Mouse (Mus musculus): Measurements from ENCODE around the gene Bcr. TPM values are rescaled to one million over a fixed set of nuclear protein-coding genes. Genes with fewer than 3 reads are reported as not detected.

Bcr gene
- polyA plus RNA-seq, 1 experiment from 2014 or later = 9.7 TPM

DNA sequence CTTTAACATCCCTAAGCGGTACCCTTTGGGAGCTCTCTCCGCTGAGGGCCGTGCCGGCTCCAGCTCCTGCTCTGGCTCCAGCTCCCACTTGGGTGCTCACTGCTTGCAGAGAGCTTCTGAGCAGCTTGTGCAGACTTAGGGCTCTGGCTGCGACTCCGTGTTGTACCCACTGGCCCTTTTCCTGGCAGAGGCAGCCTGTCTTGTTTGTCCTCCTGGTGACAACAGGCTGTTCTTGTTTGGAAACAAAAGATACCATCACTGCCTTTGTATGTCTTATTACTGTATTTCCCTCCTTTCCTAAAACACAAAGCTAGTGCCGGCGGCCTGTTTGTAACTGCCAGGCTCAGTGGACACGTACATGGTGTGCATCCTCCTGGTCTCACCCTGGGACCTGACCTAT is 53.2 kb downstream of the Bcr start:
- WGBS = 86% methylated on average over 9 of the region's 9 CpGs
- peaks cover 38% of the 10 kb centered on the region for H3K4me1 ChIP-seq (replicated peaks)
- no peaks in the 10 kb centered on the region for H3K9me3 ChIP-seq (replicated peaks)
- ATAC-seq (replicated peaks; ENCODE audit: insufficient number of reproducible peaks, insufficient read depth, low FRiP score, low read depth) = no peak
- no peak overlapping the region for H3K27ac ChIP-seq
- H3K36me3 ChIP-seq = no peaks in the 10 kb centered on the region
- no peaks in the 10 kb centered on the region for H3K27me3 ChIP-seq
- H3K4me3 ChIP-seq = no peak overlapping the region
- H3K4me2 ChIP-seq = no peak overlapping the region
- no peak overlapping the region for H3K9ac ChIP-seq

GRCm38 (mm10) chr10:75115240-75115639 is 54.8 kb downstream of the Bcr start:
- no peak for ATAC-seq (replicated peaks; ENCODE audit: insufficient number of reproducible peaks, insufficient read depth, low FRiP score, low read depth)
- H3K27ac ChIP-seq = no peak overlapping the region
- H3K4me1 ChIP-seq (replicated peaks) = peaks cover 47% of the 10 kb centered on the region
- no peaks in the 10 kb centered on the region for H3K36me3 ChIP-seq
- H3K4me2 ChIP-seq = no peak overlapping the region
- H3K9ac ChIP-seq = no peak overlapping the region
- 57% methylated on average over 5 of the region's 5 CpGs for WGBS
- H3K9me3 ChIP-seq (replicated peaks) = no peaks in the 10 kb centered on the region
- H3K27me3 ChIP-seq = no peaks in the 10 kb centered on the region
- no peak overlapping the region for H3K4me3 ChIP-seq

DNA sequence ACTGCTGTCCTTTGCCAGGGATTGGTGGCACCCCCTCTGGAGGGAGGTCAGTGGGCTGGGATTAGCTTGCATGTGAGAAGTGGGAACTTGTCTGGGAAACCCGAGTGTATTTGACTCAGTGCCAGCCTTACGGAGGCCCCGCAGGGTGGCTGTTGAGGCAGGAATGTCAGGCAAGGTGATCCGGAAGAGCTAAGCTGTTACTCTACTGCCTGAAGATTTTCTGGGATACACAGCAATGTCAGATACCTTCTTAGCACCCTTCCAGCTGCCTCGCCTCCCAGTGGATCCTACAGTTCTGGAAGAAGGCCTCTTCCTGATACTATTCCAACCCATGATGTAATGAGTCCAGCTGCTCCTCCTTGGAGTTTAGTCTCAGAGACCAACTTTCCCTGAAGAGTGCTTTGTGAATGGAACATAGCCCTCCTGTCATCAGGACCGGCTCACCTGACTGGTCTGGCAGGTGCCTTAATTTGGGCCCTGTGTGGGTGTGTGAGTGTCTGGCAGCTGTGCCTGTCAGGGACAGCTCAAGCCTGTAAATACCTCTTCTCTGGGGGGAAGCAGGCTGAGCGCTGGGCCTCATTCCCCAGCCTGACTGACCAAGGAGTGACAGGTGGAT is 56.6 kb downstream of the Bcr start:
- Histone ChIP-seq H3K27ac (peak overlapping the region; percentile 32), H3K4me2 (0 out of 2 replicates have a peak overlapping the region, but pooled peaks have one; percentile 2)
- peak; percentile 53 for ATAC-seq (replicated peaks; ENCODE audit: insufficient number of reproducible peaks, insufficient read depth, low FRiP score, low read depth)

DNA sequence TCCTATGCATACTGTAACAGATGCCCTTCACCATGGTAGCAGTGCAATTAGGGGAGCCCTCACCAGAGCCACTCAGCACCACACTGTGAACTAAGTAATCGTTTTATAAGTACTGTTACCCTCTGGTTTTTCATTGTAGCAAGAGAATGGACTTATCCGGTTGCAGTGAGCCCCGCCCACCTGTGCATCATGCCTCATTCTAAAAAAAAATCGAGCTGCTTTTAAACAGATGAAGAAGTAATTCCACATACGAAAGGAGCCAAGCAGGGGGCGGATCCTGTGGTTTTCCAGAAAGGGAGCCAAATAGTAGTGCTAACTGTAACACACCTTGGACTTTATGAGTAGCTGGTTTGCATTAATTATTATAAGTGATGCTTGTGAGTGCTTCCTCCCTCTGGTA is 58.1 kb downstream of the Bcr start:
- ATAC-seq (replicated peaks; ENCODE audit: insufficient number of reproducible peaks, insufficient read depth, low FRiP score, low read depth) = no peak
- no peak overlapping the region for H3K4me3 ChIP-seq
- no peaks in the 10 kb centered on the region for H3K27me3 ChIP-seq
- peaks cover 53% of the 10 kb centered on the region for H3K4me1 ChIP-seq (replicated peaks)
- 80% methylated on average over 6 of the region's 6 CpGs for WGBS
- no peak overlapping the region for H3K9ac ChIP-seq
- no peak overlapping the region for H3K27ac ChIP-seq
- no peaks in the 10 kb centered on the region for H3K36me3 ChIP-seq
- H3K4me2 ChIP-seq = no peak overlapping the region
- no peaks in the 10 kb centered on the region for H3K9me3 ChIP-seq (replicated peaks)

More for the DNA sequence above, 56.6 kb downstream of the Bcr start:
- Histone ChIP-seq H3K9ac (no peak overlapping the region), H3K4me1 (replicated peaks) (peaks cover 53% of the 10 kb centered on the region), H3K27me3 (no peaks in the 10 kb centered on the region), H3K9me3 (replicated peaks) (no peaks in the 10 kb centered on the region), H3K36me3 (no peaks in the 10 kb centered on the region), H3K4me3 (no peak overlapping the region)
- 36% methylated on average over 7 of the region's 7 CpGs for WGBS

DNA sequence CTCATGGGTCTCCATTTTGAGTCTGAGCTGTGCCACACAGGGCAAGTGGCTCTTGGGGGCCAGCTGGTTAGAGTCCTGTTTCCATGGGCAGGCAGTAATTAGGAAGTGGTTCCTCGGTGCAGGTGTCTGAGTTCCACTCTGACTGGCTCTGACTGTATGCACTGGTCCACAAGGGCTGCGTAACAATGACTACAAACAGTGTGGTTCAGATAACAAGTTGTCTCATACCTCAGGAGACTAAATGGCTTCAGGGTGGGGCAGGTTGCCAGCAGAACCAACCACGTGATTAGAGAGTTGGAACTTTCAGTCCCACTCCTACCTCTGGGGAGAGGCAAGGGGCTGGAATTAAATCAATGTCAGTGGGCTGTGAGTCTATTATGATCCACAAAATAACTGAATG is 59.0 kb downstream of the Bcr start:
- H3K27ac ChIP-seq = no peak overlapping the region
- H3K9me3 ChIP-seq (replicated peaks) = no peaks in the 10 kb centered on the region
- no peaks in the 10 kb centered on the region for H3K36me3 ChIP-seq
- no peak for ATAC-seq (replicated peaks; ENCODE audit: insufficient number of reproducible peaks, insufficient read depth, low FRiP score, low read depth)
- H3K27me3 ChIP-seq = no peaks in the 10 kb centered on the region
- H3K4me2 ChIP-seq = no peak overlapping the region
- no peak overlapping the region for H3K9ac ChIP-seq
- H3K4me1 ChIP-seq (replicated peaks) = peaks cover 53% of the 10 kb centered on the region
- H3K4me3 ChIP-seq = no peak overlapping the region
- WGBS = 47% methylated on average over 3 of the region's 3 CpGs

DNA sequence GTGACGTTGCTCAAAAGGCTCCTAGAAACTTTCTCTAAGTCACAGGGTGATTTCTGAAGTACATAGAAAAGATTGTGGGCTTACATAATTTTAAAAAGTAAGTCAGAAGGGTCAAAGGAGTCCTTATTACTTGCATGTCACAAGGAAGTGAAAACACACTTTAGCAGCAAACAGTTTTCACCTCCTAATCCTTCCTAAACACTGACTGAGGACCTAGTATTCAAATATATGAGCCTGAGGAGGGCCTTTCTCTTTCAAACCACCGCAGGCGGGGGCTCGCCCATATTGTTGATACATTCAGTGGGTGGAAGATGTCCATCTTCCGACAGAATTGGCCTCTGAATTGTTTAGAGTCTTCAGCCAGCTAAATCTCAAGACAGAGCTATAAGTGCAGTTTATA is 59.8 kb downstream of the Bcr start:
- ATAC-seq (replicated peaks; ENCODE audit: insufficient number of reproducible peaks, insufficient read depth, low FRiP score, low read depth) = no peak
- Histone ChIP-seq H3K4me2 (no peak overlapping the region), H3K9ac (no peak overlapping the region), H3K27ac (no peak overlapping the region), H3K4me1 (replicated peaks) (peaks cover 51% of the 10 kb centered on the region), H3K27me3 (no peaks in the 10 kb centered on the region), H3K36me3 (0 out of 2 replicates have a peak, but pooled peaks cover 2% of the 10 kb centered on the region), H3K9me3 (replicated peaks) (no peaks in the 10 kb centered on the region), H3K4me3 (no peak overlapping the region)
- WGBS = 84% methylated on average over 5 of the region's 5 CpGs

DNA sequence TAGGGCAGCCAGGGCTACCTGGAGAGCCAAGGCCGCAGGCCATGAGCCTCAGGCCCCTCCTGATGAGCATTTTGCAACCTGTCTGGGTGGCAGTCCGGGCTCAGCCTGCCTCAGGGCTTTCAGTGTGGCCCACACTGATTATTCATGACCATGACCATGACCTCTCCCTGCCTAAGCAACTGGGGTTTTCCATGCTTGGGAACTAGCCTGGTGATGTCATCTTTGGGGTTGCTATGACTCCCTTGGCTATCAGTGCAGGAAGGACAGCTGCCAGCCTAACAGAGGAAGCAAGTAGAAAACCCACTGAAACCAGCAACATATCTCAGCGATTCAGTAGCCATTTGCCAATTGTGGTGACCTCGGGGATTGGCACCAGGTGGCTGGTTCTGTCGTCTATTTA is 60.6 kb downstream of the Bcr start:
- H3K9ac ChIP-seq = no peak overlapping the region
- 44% methylated on average over 5 of the region's 5 CpGs for WGBS

DNA sequence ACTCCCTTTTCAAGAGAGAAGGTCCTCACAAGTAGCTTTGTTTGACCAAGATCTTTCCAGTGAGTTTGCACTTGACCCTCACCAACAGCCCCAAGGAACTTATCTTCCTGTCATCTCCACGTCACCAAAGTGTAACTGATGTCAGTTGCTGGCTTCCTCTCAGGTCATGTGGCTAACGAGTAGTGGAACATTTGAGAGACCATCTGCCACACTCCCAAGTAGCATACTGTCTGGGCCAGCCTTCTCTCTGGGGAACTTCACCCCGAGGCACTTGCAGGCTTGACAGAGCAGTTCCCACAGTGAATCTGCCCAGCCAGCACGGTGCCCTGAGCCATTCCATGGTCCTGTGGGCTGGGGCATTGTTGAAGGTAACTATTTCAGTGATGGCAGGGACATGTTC is 65.2 kb downstream of the Bcr start:
- Histone ChIP-seq H3K27me3 (no peaks in the 10 kb centered on the region), H3K4me1 (replicated peaks) (peaks cover 14% of the 10 kb centered on the region), H3K4me3 (no peak overlapping the region), H3K9ac (no peak overlapping the region), H3K4me2 (no peak overlapping the region), H3K36me3 (0 out of 2 replicates have a peak, but pooled peaks cover 4% of the 10 kb centered on the region), H3K27ac (no peak overlapping the region), H3K9me3 (replicated peaks) (no peaks in the 10 kb centered on the region)
- WGBS = 66% methylated on average over 4 of the region's 4 CpGs
- ATAC-seq (replicated peaks; ENCODE audit: insufficient number of reproducible peaks, insufficient read depth, low FRiP score, low read depth) = no peak

More for the DNA sequence above, 60.6 kb downstream of the Bcr start:
- no peak for ATAC-seq (replicated peaks; ENCODE audit: insufficient number of reproducible peaks, insufficient read depth, low FRiP score, low read depth)
- Histone ChIP-seq H3K4me1 (replicated peaks) (peaks cover 47% of the 10 kb centered on the region), H3K27ac (no peak overlapping the region), H3K36me3 (0 out of 2 replicates have a peak, but pooled peaks cover 4% of the 10 kb centered on the region), H3K27me3 (no peaks in the 10 kb centered on the region), H3K4me3 (no peak overlapping the region), H3K4me2 (no peak overlapping the region), H3K9me3 (replicated peaks) (no peaks in the 10 kb centered on the region)

DNA sequence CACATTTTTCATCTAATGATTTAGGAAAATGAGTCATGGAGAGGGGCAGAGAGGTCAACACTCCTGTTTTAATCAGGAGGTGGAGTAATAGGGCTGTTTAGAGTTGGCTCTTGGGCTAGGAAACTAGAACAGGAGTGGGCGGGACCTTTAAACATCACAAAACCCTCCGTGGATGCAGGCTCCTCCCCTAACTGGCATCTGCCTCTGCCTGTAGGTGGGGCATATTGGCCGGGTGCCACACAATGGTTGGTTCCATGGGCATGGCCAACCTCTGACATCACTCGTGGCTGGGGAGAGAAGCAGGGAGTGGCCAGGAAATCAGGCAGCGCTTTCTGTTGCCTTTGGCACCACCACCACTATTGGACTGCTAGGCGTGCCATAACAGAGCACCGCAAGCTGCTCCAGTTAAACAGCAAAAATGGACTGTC is 68.9 kb downstream of the Bcr start:
- Histone ChIP-seq H3K4me1 (replicated peaks) (0 out of 2 replicates have a peak, but pooled peaks cover 4% of the 10 kb centered on the region), H3K9me3 (replicated peaks) (no peaks in the 10 kb centered on the region), H3K9ac (no peak overlapping the region), H3K36me3 (peaks cover 22% of the 10 kb centered on the region; the same call in 1 of the 2 replicates), H3K27me3 (no peaks in the 10 kb centered on the region), H3K27ac (no peak overlapping the region), H3K4me3 (no peak overlapping the region), H3K4me2 (no peak overlapping the region)
- WGBS = 78% methylated on average over 7 of the region's 7 CpGs
- ATAC-seq (replicated peaks; ENCODE audit: insufficient number of reproducible peaks, insufficient read depth, low FRiP score, low read depth) = 0 out of 2 replicates have a peak, but pooled peaks have one; percentile 19

DNA sequence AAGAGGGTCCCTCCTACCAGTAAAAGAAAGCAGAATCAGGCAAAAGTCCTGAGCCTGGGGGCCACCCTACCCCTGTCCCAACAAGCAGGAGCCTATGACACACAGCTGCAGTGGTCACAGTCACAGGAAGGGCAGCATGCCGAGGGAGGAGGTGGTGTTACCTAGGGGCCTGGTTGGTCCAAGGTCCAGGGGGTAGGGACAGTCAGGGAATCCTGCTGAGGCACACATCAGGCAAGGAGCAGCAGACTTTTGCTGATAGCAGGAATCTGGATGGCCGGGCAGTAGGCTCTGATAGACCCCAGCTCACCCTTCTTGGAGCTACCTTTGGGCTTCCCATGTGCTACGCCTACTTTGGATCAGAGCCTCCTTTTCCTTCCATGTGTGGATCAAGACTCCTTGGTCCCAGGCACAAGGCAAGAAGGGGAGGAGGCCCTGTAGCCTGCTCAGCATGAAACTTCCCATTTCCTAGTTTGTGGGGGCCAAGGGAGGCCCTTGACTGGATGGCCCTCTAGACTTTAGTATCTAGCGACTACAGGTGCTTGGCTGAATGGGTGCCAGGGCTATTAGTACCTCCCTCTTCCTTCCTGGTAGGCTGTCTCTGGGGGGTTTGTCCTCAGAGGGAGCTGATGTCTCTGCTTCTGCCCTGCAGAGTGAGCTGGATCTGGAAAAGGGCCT is 70.1 kb downstream of the Bcr start:
- Histone ChIP-seq H3K27ac (no peak overlapping the region), H3K4me2 (no peak overlapping the region), H3K9ac (no peak overlapping the region), H3K4me3 (no peak overlapping the region), H3K36me3 (peaks cover 26% of the 10 kb centered on the region; the same call in 1 of the 2 replicates), H3K27me3 (no peaks in the 10 kb centered on the region), H3K9me3 (replicated peaks) (no peaks in the 10 kb centered on the region), H3K4me1 (replicated peaks) (0 out of 2 replicates have a peak, but pooled peaks cover 4% of the 10 kb centered on the region)
- ATAC-seq (replicated peaks; ENCODE audit: insufficient number of reproducible peaks, insufficient read depth, low FRiP score, low read depth) = no peak
- 80% methylated on average over 4 of the region's 4 CpGs for WGBS

- WGBS = 57% methylated on average over 8 of the region's 8 CpGs
These were observed 71.2 kb downstream of the Bcr start for GRCm38 (mm10) chr10:75131625-75132024.

More at GRCm38 (mm10) chr10:75131625-75132024, 71.2 kb downstream of the Bcr start:
- H3K9ac ChIP-seq = no peak overlapping the region
- no peak overlapping the region for H3K4me3 ChIP-seq
- H3K36me3 ChIP-seq = peaks cover 34% of the 10 kb centered on the region
- no peak overlapping the region for H3K4me2 ChIP-seq
- H3K27me3 ChIP-seq = no peaks in the 10 kb centered on the region
- no peak for ATAC-seq (replicated peaks; ENCODE audit: insufficient number of reproducible peaks, insufficient read depth, low FRiP score, low read depth)
- H3K27ac ChIP-seq = no peak overlapping the region
- H3K9me3 ChIP-seq (replicated peaks) = no peaks in the 10 kb centered on the region
- H3K4me1 ChIP-seq (replicated peaks) = 0 out of 2 replicates have a peak, but pooled peaks cover 4% of the 10 kb centered on the region

Data from heart, embryonic 15.5 days (tissue).